ENCODE assay signal across 7 mouse cellular contexts in genomic region chr13:95325080-95325906, GRCm38 (mm10). TPM values are rescaled to one million over a fixed set of nuclear protein-coding genes. Genes with fewer than 3 reads are reported as not detected.
DNase-seq lines count a peak whose midpoint lies in the region; ATAC-seq and TF ChIP-seq lines count a peak whose summit lies in the region.

No protein-coding gene starts in this region.

- no peaks in the 10 kb centered on the region for H3K27me3 ChIP-seq in intestine, postnatal 0 days (replicated peaks; ENCODE audit: control insufficient read depth, insufficient read depth, low read length)
- H3K27me3 ChIP-seq in limb, embryonic 15.5 days, result no peaks in the 10 kb centered on the region
- no peaks in the 10 kb centered on the region for H3K27me3 ChIP-seq in midbrain, embryonic 16.5 days (ENCODE audit: control insufficient read depth, insufficient read depth, low read depth, low read length)

- no peaks in the 10 kb centered on the region for H3K36me3 ChIP-seq in intestine, postnatal 0 days (ENCODE audit: control insufficient read depth, insufficient read depth)
- H3K36me3 ChIP-seq in limb, embryonic 15.5 days, result no peaks in the 10 kb centered on the region
- H3K36me3 ChIP-seq in midbrain, embryonic 16.5 days (ENCODE audit: control insufficient read depth, insufficient read depth, low read length), result no peaks in the 10 kb centered on the region

- no peaks in the 10 kb centered on the region for H3K9me3 ChIP-seq in intestine, postnatal 0 days (ENCODE audit: control insufficient read depth)
- no peaks in the 10 kb centered on the region for H3K9me3 ChIP-seq in limb, embryonic 15.5 days
- H3K9me3 ChIP-seq in midbrain, embryonic 16.5 days (replicated peaks; ENCODE audit: control insufficient read depth, low read length, poor library complexity, severe bottlenecking), result no peaks in the 10 kb centered on the region

- peaks cover 8% of the 10 kb centered on the region; the same call in 1 of the 2 replicates for H3K4me1 ChIP-seq in intestine, postnatal 0 days (replicated peaks; ENCODE audit: control insufficient read depth, insufficient read depth, low read length)
- peaks cover 28% of the 10 kb centered on the region for H3K4me1 ChIP-seq in limb, embryonic 15.5 days
- H3K4me1 ChIP-seq in midbrain, embryonic 16.5 days (ENCODE audit: control insufficient read depth, insufficient read depth, low read length), result peaks cover 26% of the 10 kb centered on the region

- H3K27ac ChIP-seq in intestine, postnatal 0 days (ENCODE audit: low read depth, low read length), result peak overlapping the region; percentile 100
- peak overlapping the region; percentile 99 for H3K27ac ChIP-seq in limb, embryonic 15.5 days
- H3K27ac ChIP-seq in midbrain, embryonic 16.5 days (ENCODE audit: low read length), result peak overlapping the region; percentile 96

- TF ChIP-seq CTCF in intestine, postnatal 0 days (IDR thresholded peaks at IDR 0.05; ENCODE audit: low read depth), result no peak

- peak overlapping the region; percentile 95 for H3K4me3 ChIP-seq in intestine, postnatal 0 days (ENCODE audit: low read depth, low read length)
- peak overlapping the region; percentile 81 for H3K4me3 ChIP-seq in limb, embryonic 15.5 days
- H3K4me3 ChIP-seq in midbrain, embryonic 16.5 days (ENCODE audit: low read depth, low read length), result peak overlapping the region; percentile 87

- H3K9ac ChIP-seq in intestine, postnatal 0 days (ENCODE audit: low read depth, low read length), result peak overlapping the region; percentile 100
- H3K9ac ChIP-seq in limb, embryonic 15.5 days, result peak overlapping the region; percentile 95
- H3K9ac ChIP-seq in midbrain, embryonic 16.5 days (ENCODE audit: low read depth, low read length), result peak overlapping the region; percentile 97

- DNase-seq in adrenal gland, adult 2 months, result peak; percentile 84
- peak; percentile 85 for DNase-seq in embryo, embryonic 10 days (ENCODE audit: low spot score)
- DNase-seq in heart, adult 11 months, result peak; percentile 97
- DNase-seq in spleen, postnatal 4 days (ENCODE audit: low spot score in 2 of 2), result peak; percentile 54 to 79

- peak overlapping the region; percentile 91 for H3K4me2 ChIP-seq in intestine, postnatal 0 days (replicated peaks; ENCODE audit: low read depth)
- H3K4me2 ChIP-seq in limb, embryonic 15.5 days, result peak overlapping the region; percentile 87
- H3K4me2 ChIP-seq in midbrain, embryonic 16.5 days (ENCODE audit: low read length), result peak overlapping the region; percentile 84

- peak; percentile 84 for ATAC-seq in intestine, postnatal 0 days
- ATAC-seq in limb, embryonic 15.5 days (ENCODE audit: insufficient number of reproducible peaks, low FRiP score, low TSS enrichment, low read depth), result peak; percentile 72
- peak; percentile 77 for ATAC-seq in midbrain, embryonic 16.5 days

- WGBS in intestine, postnatal 0 days, result under 1% methylated on average over 63 of the region's 63 CpGs
- under 1% methylated on average over 63 of the region's 63 CpGs for WGBS in limb, embryonic 15.5 days
- under 1% methylated on average over 55 of the region's 63 CpGs for WGBS in midbrain, embryonic 16.5 days

RNA-seq across cellular contexts. Expression of gene Zbed3, which starts 1.9 kb away (rescaled TPM):
- total RNA-seq in adrenal gland, adult 2 months (2021), result 10 to 100 TPM; 21.6 to 30.8 TPM
- polyA plus RNA-seq in adrenal gland, adult 2 months (2012; rRNA removed), result 45.4 and 49.2 TPM in 2 replicates
- polyA plus RNA-seq in intestine, postnatal 0 days (2015; fragmentation: Nextera tagmentation; extraction: Ambion mirVana), result 19.6 and 20.9 TPM in 2 replicates
- 58.9 and 59.9 TPM in 2 replicates for polyA plus RNA-seq in limb, embryonic 15.5 days (2015; fragmentation: Nextera tagmentation; extraction: Ambion mirVana)
- 30.2 and 35.5 TPM in 2 replicates for polyA plus RNA-seq in midbrain, embryonic 16.5 days (2015; fragmentation: Nextera tagmentation; extraction: Ambion mirVana)

RNA-seq across cellular contexts. Expression of gene Aggf1, which starts 49.9 kb away (rescaled TPM):
- total RNA-seq in adrenal gland, adult 2 months (2021), result 10 to 100 TPM; 30.1 to 37.8 TPM
- polyA plus RNA-seq in adrenal gland, adult 2 months (2012; rRNA removed), result 33.8 and 37.0 TPM in 2 replicates
- 19.6 and 21.1 TPM in 2 replicates for polyA plus RNA-seq in intestine, postnatal 0 days (2015; fragmentation: Nextera tagmentation; extraction: Ambion mirVana)
- 29.7 and 30.8 TPM in 2 replicates for polyA plus RNA-seq in limb, embryonic 15.5 days (2015; fragmentation: Nextera tagmentation; extraction: Ambion mirVana)
- 35.0 and 37.7 TPM in 2 replicates for polyA plus RNA-seq in midbrain, embryonic 16.5 days (2015; fragmentation: Nextera tagmentation; extraction: Ambion mirVana)

Comparison
In these comparisons a context has a peak if more than half of its experiments do, and no peak if none do; other contexts are left out.
1. Peak in every context shown above with its lines: DNase-seq, ATAC-seq, H3K4me3 ChIP-seq and H3K27ac ChIP-seq.